Mouse (Mus musculus): Measurements from ENCODE around the gene Gpr162. TPM values are rescaled to one million over a fixed set of nuclear protein-coding genes. Genes with fewer than 3 reads are reported as not detected.
"Not testable (repeated sequence)": the region's sequence is repeated elsewhere in the genome, so short reads cannot be mapped to it uniquely, and the experiment has no call there.

Gpr162 gene
- polyA plus RNA-seq, 1 experiment: 177 TPM

DNA sequence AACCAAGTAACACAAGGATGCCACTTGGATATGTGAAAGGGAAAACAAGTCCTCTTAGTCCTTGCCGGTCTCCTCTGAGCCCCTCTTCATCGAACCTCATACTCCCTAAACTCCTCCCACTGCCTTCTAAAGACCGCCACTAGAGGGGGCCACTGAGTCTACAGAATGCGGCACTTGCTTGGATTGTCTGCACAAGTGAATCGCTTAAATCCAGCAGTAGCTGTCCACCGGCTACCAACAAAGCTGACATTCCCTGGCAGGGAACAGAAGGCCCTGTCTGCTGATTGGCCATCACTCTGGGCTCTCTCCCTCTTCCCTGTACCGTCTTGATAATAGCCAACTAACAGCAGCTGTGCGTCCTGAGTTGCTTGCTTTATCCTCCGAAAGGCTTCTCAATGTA lies 16.5 kb downstream of the Gpr162 start:
- peak; percentile 91 to 95 for DNase-seq
- 2% methylated on average over 9 of the region's 9 CpGs for WGBS
- Histone ChIP-seq H3K4me3 (replicated peaks; ENCODE audit: insufficient read depth, low read depth, low read length) (no peak overlapping the region), H3K27ac (ENCODE audit: insufficient read depth, low read length) (no peak overlapping the region; the same call in 1 of the 2 replicates), H3K4me1 (ENCODE audit: control insufficient read depth, insufficient read depth, low read length) (no peaks in the 10 kb centered on the region; the same call in 1 of the 2 replicates), H3K27me3 (ENCODE audit: control insufficient read depth, insufficient read depth, low read length) (no peaks in the 10 kb centered on the region)
- TF ChIP-seq POLR2A (IDR thresholded peaks at IDR 0.05; ENCODE audit: borderline replicate concordance, insufficient read depth, low read length) (no peak), CTCF (IDR thresholded peaks at IDR 0.05; ENCODE audit: borderline replicate concordance, insufficient read depth, low read depth, low read length) (peak; percentile 90)

DNA sequence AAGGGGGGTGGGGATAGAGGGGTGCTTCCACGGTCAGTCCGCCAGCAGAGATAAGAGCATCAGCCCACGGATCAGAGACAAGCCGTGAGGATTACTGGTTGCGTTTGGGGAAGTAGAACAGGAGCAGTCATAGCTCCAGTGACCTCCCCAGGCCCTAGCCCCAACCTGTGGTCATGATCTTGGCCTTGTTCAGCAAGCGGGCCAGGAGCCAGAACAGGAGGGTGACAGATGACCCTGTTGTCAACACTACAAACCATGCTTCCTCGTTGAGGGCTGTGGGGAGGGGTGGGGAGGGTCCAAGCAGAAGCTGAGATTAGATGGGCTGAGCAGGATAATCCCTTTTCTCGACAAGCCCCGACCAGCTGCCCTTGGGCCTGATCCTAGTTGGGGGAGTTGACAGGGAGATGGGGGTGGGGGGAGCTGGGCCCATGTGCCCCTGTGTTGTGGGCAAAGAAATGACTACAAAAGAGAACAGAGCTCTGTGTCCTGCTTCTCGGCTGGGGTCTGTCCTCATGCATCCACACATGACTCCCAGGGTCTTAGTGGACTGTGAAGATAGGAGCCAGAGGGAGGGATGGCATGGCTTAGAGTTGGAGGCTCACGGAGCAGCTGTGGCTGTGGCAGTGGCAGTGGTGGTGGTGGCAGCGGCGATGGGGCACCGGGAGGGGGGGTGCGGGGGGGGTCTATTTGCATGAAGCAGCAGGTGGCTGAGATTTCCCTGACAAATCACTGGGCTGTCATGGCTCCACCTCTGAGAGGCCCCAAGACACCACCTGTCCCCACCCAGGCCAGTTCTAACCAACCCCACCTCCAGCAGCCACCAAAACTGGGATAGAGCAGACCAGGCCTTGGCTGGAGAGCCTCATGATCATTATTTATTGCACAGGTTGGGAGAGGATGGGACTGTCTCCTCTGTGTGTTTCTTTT lies 23.3 kb downstream of the Gpr162 start, which contains the start of gene Gnb3:
Gnb3 (minus strand) TSS at position 35 of the 927 bp plus-strand sequence.
- no peak for DNase-seq
- H3K4me1 ChIP-seq (ENCODE audit: control insufficient read depth, insufficient read depth, low read length): peaks cover 6% of the 10 kb centered on the region
- H3K27ac ChIP-seq (ENCODE audit: insufficient read depth, low read length): no peak within 1 kb of the TSS
- H3K27me3 ChIP-seq (ENCODE audit: control insufficient read depth, insufficient read depth, low read length): no peaks in the 10 kb centered on the region
- H3K4me3 ChIP-seq (replicated peaks; ENCODE audit: insufficient read depth, low read depth, low read length): no peak within 1 kb of the TSS
- no peak for TF ChIP-seq POLR2A (IDR thresholded peaks at IDR 0.05; ENCODE audit: borderline replicate concordance, insufficient read depth, low read length)
- TF ChIP-seq CTCF (IDR thresholded peaks at IDR 0.05; ENCODE audit: borderline replicate concordance, insufficient read depth, low read depth, low read length): no peak
- 25% methylated on average over 14 of the region's 15 CpGs for WGBS

DNA sequence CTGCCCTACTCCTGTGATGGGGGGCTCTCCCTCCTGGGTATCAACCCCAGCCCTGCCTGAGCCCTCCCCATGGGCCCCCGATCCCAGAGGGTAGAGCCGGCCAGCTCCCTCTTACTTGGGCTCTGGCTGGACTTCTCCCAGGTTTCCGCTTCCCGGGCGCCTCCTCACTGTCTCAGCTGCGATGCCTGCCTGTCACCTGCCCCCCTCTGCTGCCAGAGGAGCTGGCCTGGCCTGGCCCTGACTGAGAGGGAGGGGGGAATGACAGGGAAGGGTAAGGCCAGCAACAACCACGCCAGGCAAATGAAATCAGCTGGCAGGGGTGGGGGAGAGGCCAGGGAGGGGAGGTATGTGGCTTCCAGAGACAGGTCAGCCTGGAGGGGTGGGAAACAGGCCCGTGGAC lies 24.0 kb downstream of the Gpr162 start:
- WGBS: 9% methylated on average over 8 of the region's 8 CpGs
- no peak for TF ChIP-seq POLR2A (IDR thresholded peaks at IDR 0.05; ENCODE audit: borderline replicate concordance, insufficient read depth, low read length)
- TF ChIP-seq CTCF (IDR thresholded peaks at IDR 0.05; ENCODE audit: borderline replicate concordance, insufficient read depth, low read depth, low read length): no peak
- H3K27ac ChIP-seq (ENCODE audit: insufficient read depth, low read length): no peak overlapping the region
- DNase-seq: no peak
- H3K4me3 ChIP-seq (replicated peaks; ENCODE audit: insufficient read depth, low read depth, low read length): no peak overlapping the region
- no peaks in the 10 kb centered on the region for H3K27me3 ChIP-seq (ENCODE audit: control insufficient read depth, insufficient read depth, low read length)
- peaks cover 6% of the 10 kb centered on the region for H3K4me1 ChIP-seq (ENCODE audit: control insufficient read depth, insufficient read depth, low read length)

DNA sequence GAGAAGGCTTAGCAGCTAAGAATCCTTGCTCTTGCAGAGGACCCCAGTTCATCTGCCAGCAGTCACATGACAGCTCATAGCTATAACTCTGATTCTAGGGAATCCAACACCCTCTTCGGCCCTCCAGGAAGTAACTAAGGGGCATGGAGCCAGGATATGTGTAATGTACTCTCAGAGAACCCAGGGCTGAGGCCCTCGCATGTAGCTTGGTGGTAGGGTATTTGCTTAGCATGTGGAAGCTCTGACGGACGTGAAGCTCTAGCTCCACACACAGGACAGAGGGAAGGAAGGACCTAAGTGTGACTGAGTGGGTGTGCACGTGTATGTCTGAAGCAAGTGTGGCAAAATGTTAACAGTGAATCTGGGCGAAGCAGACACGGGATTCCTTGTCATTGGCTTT lies 27.4 kb downstream of the Gpr162 start:
- H3K4me3 ChIP-seq (replicated peaks; ENCODE audit: insufficient read depth, low read depth, low read length): no peak overlapping the region
- H3K27me3 ChIP-seq (ENCODE audit: control insufficient read depth, insufficient read depth, low read length): no peaks in the 10 kb centered on the region
- H3K27ac ChIP-seq (ENCODE audit: insufficient read depth, low read length): no peak overlapping the region
- TF ChIP-seq CTCF (IDR thresholded peaks at IDR 0.05; ENCODE audit: borderline replicate concordance, insufficient read depth, low read depth, low read length) (no peak), POLR2A (IDR thresholded peaks at IDR 0.05; ENCODE audit: borderline replicate concordance, insufficient read depth, low read length) (no peak)
- 76% methylated on average over 7 of the region's 7 CpGs for WGBS
- no peak for DNase-seq
- H3K4me1 ChIP-seq (ENCODE audit: control insufficient read depth, insufficient read depth, low read length): peaks cover 6% of the 10 kb centered on the region

DNA sequence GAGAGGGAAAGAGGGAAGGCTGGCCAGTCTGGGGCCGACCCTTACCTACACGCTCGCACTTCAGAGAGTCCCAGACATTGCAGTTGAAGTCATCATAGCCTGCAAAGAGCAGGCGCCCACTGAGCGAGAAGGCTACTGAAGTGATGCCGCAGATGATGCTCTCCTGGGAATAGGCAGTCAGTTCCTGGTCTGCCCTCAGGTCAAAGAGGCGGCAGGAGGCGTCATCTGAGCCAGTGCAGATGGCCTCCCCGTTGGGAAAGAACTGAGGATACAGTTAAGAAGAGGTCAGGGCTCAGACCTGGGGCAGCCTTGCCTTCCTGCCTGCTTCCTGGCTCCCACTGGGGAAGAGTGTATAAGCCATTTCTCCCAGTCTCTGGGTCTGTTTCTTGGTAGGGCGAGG lies 28.3 kb downstream of the Gpr162 start:
- Histone ChIP-seq H3K4me1 (ENCODE audit: control insufficient read depth, insufficient read depth, low read length) (peaks cover 6% of the 10 kb centered on the region), H3K4me3 (replicated peaks; ENCODE audit: insufficient read depth, low read depth, low read length) (no peak overlapping the region), H3K27me3 (ENCODE audit: control insufficient read depth, insufficient read depth, low read length) (no peaks in the 10 kb centered on the region), H3K27ac (ENCODE audit: insufficient read depth, low read length) (no peak overlapping the region)
- TF ChIP-seq POLR2A (IDR thresholded peaks at IDR 0.05; ENCODE audit: borderline replicate concordance, insufficient read depth, low read length) (no peak), CTCF (IDR thresholded peaks at IDR 0.05; ENCODE audit: borderline replicate concordance, insufficient read depth, low read depth, low read length) (no peak)
- 63% methylated on average over 10 of the region's 10 CpGs for WGBS
- DNase-seq: no peak

DNA sequence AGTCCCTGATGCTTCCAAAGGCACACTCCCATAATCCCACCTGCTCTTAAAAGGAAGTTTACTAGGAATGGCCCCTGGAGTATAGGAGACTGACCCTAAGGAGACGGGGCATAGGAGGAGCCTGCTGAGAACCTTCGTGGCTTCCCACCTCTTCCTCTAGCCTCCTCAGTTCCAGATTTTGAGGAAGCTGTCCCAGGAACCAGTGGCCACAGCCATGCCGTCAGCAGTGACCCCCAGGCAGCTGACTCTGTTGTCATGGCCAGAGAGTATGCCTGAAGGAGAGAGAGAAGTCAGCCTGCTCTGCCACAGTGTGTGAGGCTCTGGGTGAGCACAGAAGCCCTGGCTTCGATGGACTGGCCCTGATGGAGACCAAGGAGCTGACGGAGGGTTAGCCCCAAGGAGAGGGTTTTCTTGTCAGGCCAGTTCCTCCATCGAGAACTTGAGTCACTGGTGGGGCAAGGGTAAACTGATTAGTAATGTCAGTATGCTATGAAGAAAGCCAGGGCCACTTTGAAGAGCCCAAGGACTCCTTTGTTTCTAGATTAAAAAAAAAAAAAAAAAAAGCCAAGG lies 29.2 kb downstream of the Gpr162 start:
- H3K4me1 ChIP-seq (ENCODE audit: control insufficient read depth, insufficient read depth, low read length): no peaks in the 10 kb centered on the region
- no peak overlapping the region for H3K27ac ChIP-seq (ENCODE audit: insufficient read depth, low read length)
- no peak for TF ChIP-seq POLR2A (IDR thresholded peaks at IDR 0.05; ENCODE audit: borderline replicate concordance, insufficient read depth, low read length)
- no peak for TF ChIP-seq CTCF (IDR thresholded peaks at IDR 0.05; ENCODE audit: borderline replicate concordance, insufficient read depth, low read depth, low read length)
- WGBS: 81% methylated on average over 6 of the region's 6 CpGs
- no peaks in the 10 kb centered on the region for H3K27me3 ChIP-seq (ENCODE audit: control insufficient read depth, insufficient read depth, low read length)
- H3K4me3 ChIP-seq (replicated peaks; ENCODE audit: insufficient read depth, low read depth, low read length): no peak overlapping the region
- no peak for DNase-seq

DNA sequence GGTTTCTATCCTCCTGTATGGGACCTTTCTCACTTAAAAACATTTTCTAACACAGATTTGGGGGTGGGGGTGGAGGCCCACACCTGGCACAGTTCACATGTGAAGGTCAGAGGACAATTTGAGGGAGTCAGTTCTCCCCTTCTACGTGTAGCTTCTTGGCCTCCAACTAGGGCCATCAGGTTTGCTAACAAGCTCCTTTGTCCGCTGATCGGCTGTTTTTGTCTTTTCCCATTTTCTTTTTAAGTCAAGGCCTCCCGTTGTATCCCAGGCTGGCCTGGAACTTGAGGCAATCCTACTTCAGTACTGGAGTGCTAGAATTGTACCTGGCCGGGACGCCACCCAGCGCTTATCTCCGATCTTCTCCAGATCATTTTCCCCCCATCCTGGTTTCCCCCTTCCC lies 32.1 kb downstream of the Gpr162 start:
- TF ChIP-seq CTCF (IDR thresholded peaks at IDR 0.05; ENCODE audit: borderline replicate concordance, insufficient read depth, low read depth, low read length): no peak
- Histone ChIP-seq H3K4me3 (replicated peaks; ENCODE audit: insufficient read depth, low read depth, low read length) (no peak overlapping the region), H3K27ac (ENCODE audit: insufficient read depth, low read length) (no peak overlapping the region), H3K27me3 (ENCODE audit: control insufficient read depth, insufficient read depth, low read length) (no peaks in the 10 kb centered on the region), H3K4me1 (ENCODE audit: control insufficient read depth, insufficient read depth, low read length) (no peaks in the 10 kb centered on the region)
- DNase-seq: no peak
- WGBS: 90% methylated on average over 8 of the region's 8 CpGs

DNA sequence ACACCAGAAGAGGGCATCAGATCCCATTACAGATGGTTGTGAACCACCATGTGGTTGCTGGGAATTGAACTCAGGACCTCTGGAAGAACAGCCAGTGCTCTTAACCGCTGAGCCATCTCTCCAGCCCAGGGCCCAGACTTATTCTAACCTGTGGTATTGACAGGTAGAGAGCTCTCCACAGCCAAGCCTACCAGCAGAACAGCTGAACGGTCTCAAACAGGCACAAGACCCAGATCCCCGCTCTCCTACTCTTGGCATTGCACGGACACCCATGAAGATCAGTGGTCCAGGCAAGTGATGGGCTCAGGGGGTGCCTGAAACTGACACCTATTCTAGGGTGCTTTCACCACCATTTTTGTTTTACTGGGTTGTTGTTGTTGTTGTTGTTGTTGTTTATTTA lies 32.6 kb downstream of the Gpr162 start:
- not testable (repeated sequence) for H3K4me3 ChIP-seq (replicated peaks; ENCODE audit: insufficient read depth, low read depth, low read length); H3K27me3 ChIP-seq (ENCODE audit: control insufficient read depth, insufficient read depth, low read length); DNase-seq; H3K27ac ChIP-seq (ENCODE audit: insufficient read depth, low read length); H3K4me1 ChIP-seq (ENCODE audit: control insufficient read depth, insufficient read depth, low read length)
- WGBS: 88% methylated on average over 4 of the region's 4 CpGs

All from cerebellum, adult 2 months (tissue).